Mouse (Mus musculus) lung, postnatal 0 days (tissue): Measurements from ENCODE around the gene Gpr1.

Experiments
- CTCF ChIP-seq: IDR thresholded peaks from 2 replicates; pipeline ENCODE4 v1.5.1; 2016; ENCODE audit warnings: antibody characterized with exemption, mild to moderate bottlenecking
- EP300 ChIP-seq: IDR thresholded peaks from 2 replicates; pipeline ENCODE4 v1.6.1; 2016; ENCODE audit warnings: antibody characterized with exemption, mild to moderate bottlenecking, control low read depth

DNA sequence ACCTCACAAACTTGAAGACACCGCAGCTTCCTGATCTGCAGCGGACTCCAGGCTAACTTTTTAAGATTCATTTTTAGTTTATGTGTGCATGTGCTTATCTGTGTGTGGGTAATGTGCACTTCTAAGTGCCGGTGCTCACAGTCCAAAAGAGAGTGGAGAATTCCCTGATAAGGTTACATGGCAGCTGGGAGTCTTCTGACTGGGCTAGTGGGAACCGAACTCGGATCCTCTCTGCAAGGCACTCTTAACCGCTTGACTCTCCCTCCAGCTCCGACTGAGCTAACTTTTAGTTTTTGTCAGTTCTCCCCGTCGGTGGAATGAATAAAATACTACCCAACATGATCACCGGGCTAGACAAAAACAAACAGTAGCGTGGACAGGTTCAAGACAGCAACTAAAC, 38.5 kb downstream of the Gpr1 start:
- TF ChIP-seq EP300 (no peak), CTCF (no peak)
